Mouse (Mus musculus): ENCODE data around the gene Rgs1.

- TF ChIP-seq CTCF (IDR thresholded peaks at IDR 0.05; ENCODE audit: low read depth): no peak
- TF ChIP-seq EP300 (IDR thresholded peaks at IDR 0.05; ENCODE audit: low read depth): no peak
Observed at GRCm38 (mm10) chr1:144202939-144203338, 46.1 kb downstream of the Rgs1 start.

Measured in liver, postnatal 0 days (tissue).